24 mouse cellular contexts compared by ENCODE assay signal in the genomic region with DNA sequence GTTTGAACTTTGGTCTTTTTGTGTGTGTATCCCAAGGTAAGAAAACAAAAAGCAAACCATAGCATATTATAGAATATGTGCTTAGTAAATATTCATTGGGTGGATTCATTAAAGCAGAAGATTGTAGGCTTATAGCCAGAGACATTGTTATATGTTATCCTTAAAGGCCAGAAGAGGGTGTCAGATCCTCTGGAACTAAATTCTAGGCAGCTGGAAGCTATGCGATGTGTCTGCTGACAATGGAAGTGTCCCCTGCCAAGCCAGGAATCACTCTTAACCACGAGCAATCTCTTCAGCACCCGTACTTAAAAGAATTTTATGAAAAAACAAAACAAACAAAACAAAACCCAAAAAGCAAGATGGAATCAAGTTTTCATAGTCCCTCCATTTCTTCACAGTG. TPM values are rescaled to one million over a fixed set of nuclear protein-coding genes. Genes with fewer than 3 reads are reported as not detected.
DNase-seq lines count a peak whose midpoint lies in the region; ATAC-seq and TF ChIP-seq lines count a peak whose summit lies in the region.
"Had no signal": no experiment of that assay in that cellular context is flagged by ENCODE, and none has a peak within 500 bp of the region (broad histone marks: within the 10 kb centered on the region; RNA-seq: fewer than 3 reads in every experiment).

No protein-coding gene starts in this region.

- intact Hi-C loops in gastrocnemius, adult 2 months (cut with DNase I) = no loop called here

- H3K27ac ChIP-seq in gastrocnemius, adult 2 months = no peak overlapping the region
- H3K27ac ChIP-seq in kidney, postnatal 0 days = no peak overlapping the region
- H3K27ac ChIP-seq in midbrain, embryonic 11.5 days (ENCODE audit: low read depth, low read length) = no peak overlapping the region
- H3K27ac ChIP-seq in midbrain, embryonic 10.5 days (replicated peaks) = no peak overlapping the region
- H3K27ac ChIP-seq: embryonic facial prominence, embryonic 13.5 days; forebrain, embryonic 13.5 days; limb, embryonic 10.5 days; liver, embryonic 15.5 days; neural tube, embryonic 15.5 days had no signal

- H3K27me3 ChIP-seq in kidney, postnatal 0 days (ENCODE audit: insufficient read depth, low read length) = no peaks in the 10 kb centered on the region
- no peaks in the 10 kb centered on the region for H3K27me3 ChIP-seq in midbrain, embryonic 11.5 days (ENCODE audit: control insufficient read depth, insufficient read depth, low read length)
- no peaks in the 10 kb centered on the region for H3K27me3 ChIP-seq in midbrain, embryonic 10.5 days (ENCODE audit: low read depth, poor library complexity, severe bottlenecking)
- H3K27me3 ChIP-seq: embryonic facial prominence, embryonic 13.5 days; forebrain, embryonic 13.5 days; heart, embryonic 12.5 days; liver, embryonic 15.5 days; neural tube, embryonic 15.5 days had no signal

- no peak for ATAC-seq in kidney, postnatal 0 days (replicated peaks; ENCODE audit: low FRiP score, low read depth)
- no peak for ATAC-seq in midbrain, embryonic 11.5 days (ENCODE audit: low FRiP score)
- ATAC-seq: CD4-positive, CD25-positive, alpha-beta regulatory T cell, adult 4 months; forebrain, embryonic 13.5 days had no signal

- H3K4me3 ChIP-seq in gastrocnemius, adult 2 months = no peak overlapping the region
- no peak overlapping the region for H3K4me3 ChIP-seq in kidney, postnatal 0 days (replicated peaks; ENCODE audit: low read depth, low read length)
- no peak overlapping the region for H3K4me3 ChIP-seq in midbrain, embryonic 11.5 days (ENCODE audit: low read depth, low read length)
- H3K4me3 ChIP-seq in midbrain, embryonic 10.5 days = no peak overlapping the region
- H3K4me3 ChIP-seq: embryonic facial prominence, embryonic 13.5 days; forebrain, embryonic 13.5 days; heart, embryonic 12.5 days; limb, embryonic 10.5 days; liver, embryonic 15.5 days; neural tube, embryonic 15.5 days had no signal

- no peaks in the 10 kb centered on the region for H3K4me1 ChIP-seq in kidney, postnatal 0 days (replicated peaks; ENCODE audit: insufficient read depth, low read length)
- H3K4me1 ChIP-seq in midbrain, embryonic 11.5 days (ENCODE audit: control insufficient read depth, insufficient read depth, low read length) = no peaks in the 10 kb centered on the region
- peaks cover 8% of the 10 kb centered on the region for H3K4me1 ChIP-seq in midbrain, embryonic 10.5 days
- H3K4me1 ChIP-seq: forebrain, embryonic 13.5 days; liver, embryonic 15.5 days; neural tube, embryonic 15.5 days had no signal

- H3K9me3 ChIP-seq in kidney, postnatal 0 days (replicated peaks; ENCODE audit: low read length) = no peaks in the 10 kb centered on the region
- no peaks in the 10 kb centered on the region; the same call in 1 of the 2 replicates for H3K9me3 ChIP-seq in midbrain, embryonic 11.5 days (ENCODE audit: control insufficient read depth, low read length)
- no peaks in the 10 kb centered on the region for H3K9me3 ChIP-seq in midbrain, embryonic 10.5 days (replicated peaks)
- H3K9me3 ChIP-seq: embryonic facial prominence, embryonic 13.5 days; forebrain, embryonic 13.5 days; limb, embryonic 10.5 days; liver, embryonic 15.5 days; neural tube, embryonic 15.5 days had no signal

- H3K36me3 ChIP-seq in kidney, postnatal 0 days (ENCODE audit: insufficient read depth, low read length) = no peaks in the 10 kb centered on the region
- H3K36me3 ChIP-seq in midbrain, embryonic 11.5 days (ENCODE audit: control insufficient read depth, insufficient read depth, low read length) = no peaks in the 10 kb centered on the region
- H3K36me3 ChIP-seq in midbrain, embryonic 10.5 days = no peaks in the 10 kb centered on the region
- H3K36me3 ChIP-seq: embryonic facial prominence, embryonic 13.5 days; heart, embryonic 12.5 days; limb, embryonic 10.5 days; liver, embryonic 15.5 days; neural tube, embryonic 15.5 days had no signal

- H3K4me2 ChIP-seq in kidney, postnatal 0 days (ENCODE audit: low read length) = no peak overlapping the region
- H3K4me2 ChIP-seq in midbrain, embryonic 11.5 days = no peak overlapping the region
- H3K4me2 ChIP-seq: embryonic facial prominence, embryonic 13.5 days; forebrain, embryonic 13.5 days; heart, embryonic 12.5 days; liver, embryonic 15.5 days; neural tube, embryonic 15.5 days had no signal

- TF ChIP-seq CTCF in gastrocnemius, adult 2 months (IDR thresholded peaks at IDR 0.05) = 0 out of 2 replicates have a peak, but pooled peaks have one; percentile 3
- peak; percentile 54 for TF ChIP-seq CTCF in kidney, postnatal 0 days (IDR thresholded peaks at IDR 0.05; ENCODE audit: low read depth)

- WGBS in kidney, postnatal 0 days = 42% methylated on average over 3 of the region's 3 CpGs
- WGBS in midbrain, embryonic 11.5 days = 74% methylated on average over 3 of the region's 3 CpGs
- 86% methylated on average over 3 of the region's 3 CpGs for WGBS in midbrain, embryonic 10.5 days

- no peak for DNase-seq in gastrocnemius, adult 2 months
- DNase-seq in gastrocnemius, adult 18-20 months (ENCODE audit: low spot score) = no peak
- peak; percentile 61 for DNase-seq in kidney, postnatal 0 days (ENCODE audit: low spot score)
- no peak for DNase-seq in kidney, postnatal 14 days
- DNase-seq in midbrain, embryonic 11.5 days (ENCODE audit: low spot score, missing footprints) = peak; percentile 14
- no peak for DNase-seq in midbrain, embryonic 10.5 days (ENCODE audit: low spot score)
- no peak for DNase-seq in layer of hippocampus, adult 18-20 months (ENCODE audit: low spot score in 2 of 2)
- DNase-seq: adrenal gland, adult 8-10 months; cerebellum, adult 11-12 months; cerebellum, postnatal 10 days; heart, postnatal 14 days; kidney, adult 8-10 months; kidney, postnatal 36 days; liver; thymus, adult 2 months; thymus, postnatal 4 days had no signal

- H3K9ac ChIP-seq in kidney, postnatal 0 days (ENCODE audit: low read depth, low read length) = no peak overlapping the region
- H3K9ac ChIP-seq in midbrain, embryonic 11.5 days (ENCODE audit: low read length) = no peak overlapping the region
- H3K9ac ChIP-seq: embryonic facial prominence, embryonic 13.5 days; forebrain, embryonic 13.5 days; heart, embryonic 12.5 days; liver, embryonic 15.5 days; neural tube, embryonic 15.5 days had no signal

RNA-seq across cellular contexts. Expression of gene Sowahb, which starts 27.1 kb away (rescaled TPM):
- total RNA-seq in gastrocnemius, adult 2 months (2021) = not detected
- total RNA-seq in gastrocnemius, adult 18-20 months (2021) = under 1 TPM in 1 of 2 experiments, not detected in 1; 0.07 TPM
- polyA plus RNA-seq in kidney, postnatal 0 days (2015; fragmentation: Nextera tagmentation; extraction: Ambion mirVana) = 1.8 and 2.2 TPM in 2 replicates
- 0.03 and 0.21 TPM in 2 replicates for polyA plus RNA-seq in midbrain, embryonic 11.5 days (2014; fragmentation: Nextera tagmentation; extraction: Ambion mirVana)
- polyA plus RNA-seq in midbrain, embryonic 10.5 days (2016; fragmentation: Nextera tagmentation; extraction: Ambion mirVana) = 0.12 and 0.26 TPM in 2 replicates
- 1 to 10 TPM; 2.8 to 3.8 TPM for total RNA-seq in layer of hippocampus, adult 18-20 months (2021)
- total RNA-seq: heart, postnatal 14 days; megakaryocyte-erythroid progenitor cell, adult 5-6 weeks had no signal
- polyA plus RNA-seq: CD4-positive, CD25-positive, alpha-beta regulatory T cell, adult 4 months; forebrain, embryonic 13.5 days; neural tube, embryonic 15.5 days had no signal

Comparison
In these comparisons a context has a peak if more than half of its experiments do, and no peak if none do; other contexts are left out.
1. DNase-seq: peak in kidney, postnatal 0 days (single experiment) and midbrain, embryonic 11.5 days (single experiment); none in gastrocnemius, adult 2 months (single experiment), gastrocnemius, adult 18-20 months (single experiment), kidney, postnatal 14 days (single experiment), midbrain, embryonic 10.5 days (single experiment) and layer of hippocampus, adult 18-20 months (0 of 2).